Mouse (Mus musculus) liver (tissue): ENCODE measurements around the gene Slc30a9.

Experiments used
- DNase-seq: peaks from one replicate; pipeline ENCODE4 v3.0.0-alpha.2; 2020; ENCODE audit warnings: mixed read lengths

Slc30a9 gene

GRCm38 (mm10) chr5:67321656-67322268, 15.0 kb downstream of the Slc30a9 start:
- no peak for DNase-seq

GRCm38 (mm10) chr5:67324032-67324431, 17.3 kb downstream of the Slc30a9 start:
- DNase-seq, result no peak

- no peak for DNase-seq
Observed at GRCm38 (mm10) chr5:67340811-67341210, 34.1 kb downstream of the Slc30a9 start.

- DNase-seq, result no peak
Observed at GRCm38 (mm10) chr5:67347060-67347459, 40.3 kb downstream of the Slc30a9 start.

GRCm38 (mm10) chr5:67348949-67349348, 42.2 kb downstream of the Slc30a9 start:
- no peak for DNase-seq

- no peak for DNase-seq
Observed at GRCm38 (mm10) chr5:67362316-67362715, 55.6 kb downstream of the Slc30a9 start.

- no peak for DNase-seq
Observed at GRCm38 (mm10) chr5:67362931-67363330, 56.2 kb downstream of the Slc30a9 start.

- DNase-seq, result no peak
Observed at GRCm38 (mm10) chr5:67377044-67377621, 70.4 kb downstream of the Slc30a9 start.

GRCm38 (mm10) chr5:67381690-67382089, 74.9 kb downstream of the Slc30a9 start:
- DNase-seq, result no peak

GRCm38 (mm10) chr5:67382556-67382955, 75.8 kb downstream of the Slc30a9 start:
- no peak for DNase-seq

- no peak for DNase-seq
Observed at GRCm38 (mm10) chr5:67393951-67394350, 87.2 kb downstream of the Slc30a9 start.

- no peak for DNase-seq
Observed at GRCm38 (mm10) chr5:67395211-67395851, 88.6 kb downstream of the Slc30a9 start.

- DNase-seq, result no peak
Observed at GRCm38 (mm10) chr5:67397186-67397585, 90.4 kb downstream of the Slc30a9 start.

- no peak for DNase-seq
Observed at GRCm38 (mm10) chr5:67399876-67400607, 93.3 kb downstream of the Slc30a9 start.

GRCm38 (mm10) chr5:67400608-67401480, 94.1 kb downstream of the Slc30a9 start:
- DNase-seq, result no peak

- no peak for DNase-seq
Observed at GRCm38 (mm10) chr5:67401612-67402011, 94.9 kb downstream of the Slc30a9 start.

GRCm38 (mm10) chr5:67404380-67404779, 97.6 kb downstream of the Slc30a9 start:
- no peak for DNase-seq

GRCm38 (mm10) chr5:67404919-67405318, 98.2 kb downstream of the Slc30a9 start:
- no peak for DNase-seq
